Mouse (Mus musculus) layer of hippocampus, adult 8-10 months (tissue): ENCODE measurements at regions not wholly inside any gene's neighbourhood (a gene's known extent, or its start where the extent isn't known, plus 50 kb on each side); places are given as distances from the start of the nearest gene placed in this dataset.

Experiments
- DNase-seq, 2 experiments: peaks; one replicate each; pipeline ENCODE4 v3.0.0; 2022; ENCODE audit warnings: low spot score in 2 of 2

DNA sequence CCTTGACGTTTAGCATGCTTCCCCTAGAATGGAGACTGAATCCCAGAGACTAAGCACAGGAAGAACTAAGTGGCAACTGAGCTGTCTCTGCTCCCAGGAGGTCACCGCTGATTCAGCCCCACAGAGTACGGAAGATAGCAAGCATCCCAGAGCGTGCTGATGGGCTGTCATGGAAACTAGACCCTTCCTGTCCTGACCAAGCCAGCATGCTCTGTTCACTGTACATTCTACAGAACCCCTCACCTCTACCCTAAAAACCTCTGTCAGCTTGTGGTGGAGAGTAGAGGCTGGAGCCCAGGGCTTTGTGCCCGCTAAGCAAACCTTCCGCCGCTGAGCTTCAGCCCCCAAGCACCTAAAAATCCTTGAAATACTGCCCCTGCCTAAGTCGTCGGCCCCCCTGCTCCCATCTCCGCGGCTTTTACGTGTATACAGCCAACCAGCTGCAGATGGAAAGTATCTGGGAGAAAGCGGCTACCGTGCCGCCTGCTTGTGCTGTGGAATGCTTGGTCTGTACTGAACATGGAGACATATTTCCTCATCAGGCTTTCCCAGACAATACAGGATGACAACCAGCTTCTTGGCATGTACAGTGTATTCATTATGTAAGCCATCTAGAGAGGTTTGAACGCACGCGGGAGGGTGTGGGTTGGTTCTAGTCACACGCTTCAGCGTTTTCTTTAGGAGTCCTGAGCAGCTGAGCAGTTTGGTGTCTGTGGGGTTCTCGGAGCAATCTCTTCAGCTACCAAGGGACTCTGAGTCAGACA is 237.1 kb downstream of the Tshz3 start:
- peak; percentile 23 to 62 for DNase-seq

DNA sequence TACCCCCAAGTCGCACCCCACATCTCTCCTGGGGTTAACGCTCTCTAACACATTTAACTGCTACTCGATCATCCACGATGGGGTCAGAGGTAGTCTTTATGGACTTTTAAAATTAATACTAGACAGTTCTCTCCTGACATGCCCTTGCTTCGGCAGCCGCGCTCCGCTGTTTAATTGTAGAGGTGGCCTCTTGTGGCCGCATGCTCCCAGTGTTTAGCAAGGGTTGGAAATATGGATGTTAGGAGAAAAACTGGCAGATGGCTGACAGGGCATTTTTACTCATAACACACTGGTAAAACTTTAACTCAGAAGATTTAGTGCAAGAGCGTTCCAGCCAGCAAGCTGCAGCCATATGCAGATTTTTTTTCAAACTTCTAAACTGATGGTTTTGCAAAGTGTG is 242.7 kb downstream of the Tshz3 start:
- DNase-seq = no peak

GRCm38 (mm10) chr7:36945024-36945815 is 247.3 kb downstream of the Tshz3 start:
- DNase-seq = no peak

- DNase-seq = no peak
Observed at GRCm38 (mm10) chr7:36949511-36949910, 251.6 kb downstream of the Tshz3 start.

- no peak for DNase-seq
Observed at GRCm38 (mm10) chr7:36955376-36955775, 257.5 kb downstream of the Tshz3 start.

DNA sequence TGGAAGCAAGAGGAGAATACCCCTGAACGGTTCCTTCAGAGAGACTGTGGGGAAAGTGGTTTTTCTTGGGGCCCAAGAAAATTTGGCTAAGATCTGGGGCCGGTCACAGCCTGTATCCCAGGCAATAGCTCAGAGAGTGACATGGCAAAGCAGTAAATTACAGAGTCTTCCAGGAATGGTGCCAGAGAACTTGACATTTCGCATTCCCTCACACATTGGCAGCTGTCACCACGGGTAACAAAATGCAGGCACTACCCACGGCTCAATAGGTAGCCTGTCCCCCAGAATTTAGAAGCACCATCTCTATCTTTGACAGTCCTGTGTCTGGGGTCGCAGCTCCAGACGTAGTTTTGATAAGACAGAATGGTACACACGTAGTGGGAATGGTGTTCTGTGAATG is 260.3 kb downstream of the Tshz3 start:
- DNase-seq = no peak

DNA sequence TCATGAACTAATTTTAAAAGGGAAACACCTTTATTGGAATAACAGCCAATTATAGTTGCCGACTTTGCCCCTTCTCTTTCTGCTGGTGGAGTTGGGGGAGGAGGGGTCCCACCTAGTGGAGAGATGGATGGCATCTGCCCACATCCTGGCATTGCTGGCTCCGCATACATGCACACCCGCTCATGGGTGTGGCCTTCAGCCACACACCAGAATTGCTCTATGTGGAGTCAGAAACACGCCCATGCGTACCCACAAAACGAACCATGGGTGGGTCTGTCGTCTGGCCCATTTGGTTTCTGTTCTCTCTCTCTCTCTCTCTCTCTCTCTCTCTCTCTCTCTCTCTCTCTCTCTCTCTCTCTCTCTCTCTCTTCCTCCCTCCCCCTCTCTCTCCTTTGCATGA is 273.9 kb downstream of the Tshz3 start:
- DNase-seq = no peak

DNA sequence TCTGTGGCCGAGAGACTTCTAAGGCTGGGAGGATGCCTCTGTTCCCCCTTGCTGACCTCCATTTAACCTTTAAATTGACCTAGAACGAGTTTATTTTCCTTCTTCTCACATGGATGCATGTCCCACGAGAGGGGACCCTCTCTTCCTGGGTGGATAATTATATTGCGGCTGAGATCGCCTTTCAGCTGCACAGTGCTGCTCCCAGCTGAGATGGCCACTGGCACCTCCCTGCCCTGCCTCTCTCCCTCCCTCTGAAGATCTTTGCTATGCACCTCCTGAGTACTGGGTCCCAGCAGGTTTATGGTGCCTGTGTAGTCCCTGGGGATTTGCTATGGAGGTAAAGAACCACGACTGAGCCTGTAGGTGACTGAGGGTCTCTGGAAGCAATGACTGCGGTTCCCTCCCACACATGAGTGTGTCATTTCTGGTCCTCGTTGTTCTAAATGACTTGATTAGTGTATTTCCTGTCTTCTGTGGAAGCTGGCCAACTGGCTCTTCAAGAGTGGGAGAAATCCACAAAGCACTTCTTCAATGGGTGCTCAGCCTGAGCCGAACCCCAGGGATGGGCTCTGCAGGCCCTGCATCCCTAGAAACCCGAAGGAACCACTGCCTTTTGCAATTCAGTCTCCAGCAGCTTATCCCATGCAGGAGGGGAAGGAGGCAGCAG is 275.9 kb downstream of the Tshz3 start:
- no peak for DNase-seq

GRCm38 (mm10) chr7:36974573-36974972 is 276.7 kb downstream of the Tshz3 start:
- DNase-seq = peak in 1 of 2 experiments; percentile 11

DNA sequence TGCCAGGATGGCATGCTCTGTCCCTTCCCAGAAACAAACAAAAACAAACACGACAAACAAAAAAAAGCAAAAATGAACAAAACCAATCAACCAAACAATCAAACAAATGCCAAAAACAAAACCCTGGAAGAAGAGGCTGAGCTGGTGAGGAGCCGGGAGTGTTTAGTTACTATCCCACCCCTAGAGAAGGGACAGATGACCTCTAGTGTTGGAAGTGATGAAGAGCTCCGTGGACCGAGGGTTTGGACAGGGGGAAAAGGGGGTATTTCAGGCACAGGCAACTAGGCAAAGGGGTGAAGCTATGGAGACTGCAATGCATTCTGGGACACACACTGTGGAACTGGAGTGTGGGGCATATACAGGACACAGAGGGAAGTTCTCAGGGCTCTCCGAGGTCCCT is 277.6 kb downstream of the Tshz3 start:
- DNase-seq = no peak

GRCm38 (mm10) chr7:36977819-36978218 is 279.9 kb downstream of the Tshz3 start:
- no peak for DNase-seq

GRCm38 (mm10) chr7:36989380-36989779 is 291.5 kb downstream of the Tshz3 start:
- no peak for DNase-seq

DNA sequence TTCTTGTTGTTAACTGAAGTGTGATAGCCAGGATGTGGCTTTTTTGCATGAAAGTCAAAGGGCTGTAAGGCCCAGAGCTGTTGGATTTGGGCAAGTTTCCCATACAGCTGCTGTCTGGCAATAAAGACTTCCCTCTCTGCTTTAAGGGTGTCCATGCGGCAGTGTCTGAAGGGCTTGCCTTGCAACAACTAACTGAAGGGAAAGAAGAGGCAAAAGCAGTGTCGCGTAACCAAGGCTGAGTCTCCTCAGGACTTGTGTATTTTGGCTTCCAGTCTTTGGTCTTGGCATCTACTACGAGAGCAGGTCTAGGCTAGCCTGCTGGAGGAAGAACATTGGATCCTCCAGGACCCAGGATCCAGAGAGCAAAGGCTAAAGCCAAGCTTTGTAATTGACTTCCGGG is 306.7 kb downstream of the Tshz3 start:
- no peak for DNase-seq

GRCm38 (mm10) chr7:37005701-37006100 is 307.8 kb downstream of the Tshz3 start:
- DNase-seq = no peak

- DNase-seq = no peak
Observed at GRCm38 (mm10) chr7:37006921-37007320, 309.0 kb downstream of the Tshz3 start.

GRCm38 (mm10) chr7:37011180-37011754 is 313.3 kb downstream of the Tshz3 start:
- no peak for DNase-seq

DNA sequence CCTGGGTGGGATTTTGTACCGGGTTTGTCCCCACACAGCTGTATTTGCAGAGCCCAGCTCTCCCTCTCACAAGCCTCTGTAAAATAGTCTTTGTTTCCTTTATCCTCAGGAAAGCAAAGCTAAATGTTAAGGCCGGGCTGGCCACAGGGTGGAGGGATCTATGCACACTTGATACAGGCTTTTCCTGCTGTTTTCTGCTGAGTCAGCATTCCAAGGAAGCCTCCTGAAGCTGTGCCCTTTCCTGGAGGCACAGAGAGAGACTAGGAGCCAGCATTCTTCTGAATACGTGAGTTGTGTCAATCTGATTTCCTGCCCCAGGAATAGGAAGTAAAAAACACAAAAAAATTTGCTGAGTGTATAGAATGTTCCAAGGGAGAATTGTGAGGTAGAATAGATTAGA is 322.2 kb downstream of the Tshz3 start:
- no peak for DNase-seq

- peak; percentile 8 to 27 for DNase-seq
Observed at GRCm38 (mm10) chr7:37024501-37025025, 326.6 kb downstream of the Tshz3 start.

DNA sequence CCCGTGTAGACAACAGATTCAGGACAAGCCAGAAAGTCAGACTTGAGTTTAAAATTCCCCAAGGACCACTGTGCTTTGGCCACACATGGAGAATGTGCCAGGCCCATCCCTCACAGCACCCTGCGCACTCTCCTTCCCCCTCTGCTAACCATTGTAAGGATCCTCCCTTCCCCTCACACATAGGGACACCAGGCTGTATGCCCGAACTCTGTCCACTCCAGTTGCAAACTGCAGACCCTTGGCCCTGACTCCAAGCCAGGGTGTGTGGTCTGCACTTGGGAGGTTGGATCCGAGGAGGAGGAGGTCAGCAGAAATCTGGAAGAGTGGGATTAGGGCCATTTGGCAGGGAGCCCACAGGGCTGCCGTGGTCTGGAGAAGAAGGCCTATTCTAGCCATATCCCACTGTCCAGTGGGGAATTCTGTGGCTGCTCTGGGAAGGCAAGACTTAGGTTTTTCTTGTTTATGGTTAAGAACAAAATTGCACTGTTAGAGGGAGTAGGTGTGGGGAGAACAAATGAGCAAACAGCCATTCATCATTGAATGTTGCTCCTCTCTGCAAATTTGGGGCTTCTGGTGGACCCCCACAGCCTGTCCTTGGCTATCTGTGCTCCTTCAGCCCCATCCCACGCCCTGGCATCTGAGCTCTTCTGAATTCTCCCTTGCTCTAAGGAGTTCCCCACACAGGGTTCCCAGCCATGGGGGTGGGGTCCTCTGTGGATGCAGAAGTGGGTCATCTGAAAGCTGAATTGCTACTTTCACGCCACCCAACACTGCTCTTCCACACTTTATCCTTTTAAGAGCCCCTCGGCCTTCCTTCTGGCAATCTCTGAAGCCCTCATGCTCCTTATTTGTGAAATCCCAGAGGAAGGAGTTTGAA is 366.9 kb downstream of the Tshz3 start:
- DNase-seq = no peak

DNA sequence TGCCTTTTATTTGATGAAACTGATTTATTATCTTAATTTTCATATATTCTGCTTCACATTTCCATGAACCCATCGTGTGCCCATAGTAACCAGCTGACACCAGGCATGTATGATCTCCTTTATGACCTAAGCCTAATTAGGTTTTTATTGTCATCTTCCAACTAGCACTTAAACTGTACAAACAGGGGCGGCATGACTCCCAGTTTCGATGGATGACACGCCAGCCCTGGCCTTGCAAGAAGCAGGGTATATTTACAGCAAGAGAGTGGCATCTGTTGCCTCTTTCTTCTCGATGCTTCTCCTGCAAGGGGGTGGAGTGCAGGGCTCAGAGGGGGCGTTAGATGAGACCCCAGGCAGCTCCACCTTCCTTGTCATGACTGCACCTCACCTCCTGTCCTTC is 379.8 kb downstream of the Tshz3 start:
- no peak for DNase-seq

DNA sequence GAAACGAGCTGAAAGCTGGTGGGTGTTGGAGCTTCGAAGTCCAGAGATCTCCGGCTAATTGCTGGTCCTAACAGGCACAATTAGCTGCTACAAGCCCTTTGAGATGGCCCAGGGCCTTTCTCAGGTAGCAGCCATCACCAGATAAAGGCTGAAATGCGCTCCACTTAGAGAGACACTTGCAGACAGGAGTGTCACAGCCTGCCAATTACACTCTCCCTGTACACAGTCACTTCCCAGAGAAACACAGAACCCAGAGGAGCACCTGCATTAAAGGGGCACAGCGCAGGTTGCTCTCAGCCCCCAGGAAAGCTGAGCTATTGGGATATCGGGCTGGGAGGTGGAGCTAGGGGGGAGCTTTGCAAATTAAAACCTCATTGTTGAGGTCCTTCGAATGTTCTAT is 380.2 kb downstream of the Tshz3 start:
- no peak for DNase-seq
